Mouse (Mus musculus): ENCODE results near the gene Carns1. TPM values are rescaled to one million over a fixed set of nuclear protein-coding genes. Genes with fewer than 3 reads are reported as not detected.

Gene Carns1
- polyA plus RNA-seq, 2 experiments from 2014 or later, result 9.4 to 11.9 TPM

GRCm38 (mm10) chr19:4149764-4150461, 25.4 kb downstream of the Carns1 start:
- no peak for ATAC-seq

GRCm38 (mm10) chr19:4149283-4149682, 26.0 kb downstream of the Carns1 start:
- no peak for ATAC-seq

GRCm38 (mm10) chr19:4148819-4149218, 26.5 kb downstream of the Carns1 start:
- ATAC-seq, result no peak

- ATAC-seq, result peak; percentile 98
These were observed 26.8 kb downstream of the Carns1 start, which contains the start of gene Coro1b for GRCm38 (mm10) chr19:4148491-4148806. Gene Coro1b (plus strand): TSS chr19:4148619.

DNA sequence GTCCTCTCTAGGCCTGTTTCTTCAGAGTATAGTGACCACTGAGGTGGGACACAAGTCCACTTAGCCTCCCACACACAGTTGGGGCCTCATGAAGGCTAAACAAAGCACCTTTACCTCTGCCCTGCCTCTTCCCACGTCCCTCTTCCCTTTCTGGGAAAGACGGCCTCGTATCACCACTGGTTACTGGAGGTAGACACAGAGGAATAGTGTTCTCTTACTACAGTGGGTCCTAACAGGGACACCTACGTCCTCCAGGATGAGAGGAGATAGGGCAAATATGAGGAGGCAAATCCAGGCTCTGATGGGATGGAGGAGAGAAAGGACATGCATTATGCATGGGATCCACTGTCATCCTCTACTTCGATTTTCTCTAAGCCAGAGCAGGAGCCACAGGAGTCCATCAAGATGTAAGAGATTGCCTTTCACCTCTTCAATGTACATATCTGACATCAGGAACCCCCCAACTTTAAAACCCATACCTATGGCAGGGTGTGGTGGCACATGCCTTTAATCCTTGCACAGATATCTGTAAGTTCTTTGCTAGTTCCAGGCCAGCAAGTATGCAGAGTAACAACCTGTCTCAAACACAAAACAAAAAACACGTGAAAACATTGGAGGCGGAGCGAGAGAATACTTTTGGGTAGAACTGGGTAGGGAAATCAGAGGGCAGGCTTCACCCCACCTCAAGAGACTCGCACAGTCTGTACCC, 27.3 kb downstream of the Carns1 start:
- no peak for ATAC-seq

- no peak for ATAC-seq
These were observed 28.3 kb downstream of the Carns1 start for GRCm38 (mm10) chr19:4147022-4147405.

DNA sequence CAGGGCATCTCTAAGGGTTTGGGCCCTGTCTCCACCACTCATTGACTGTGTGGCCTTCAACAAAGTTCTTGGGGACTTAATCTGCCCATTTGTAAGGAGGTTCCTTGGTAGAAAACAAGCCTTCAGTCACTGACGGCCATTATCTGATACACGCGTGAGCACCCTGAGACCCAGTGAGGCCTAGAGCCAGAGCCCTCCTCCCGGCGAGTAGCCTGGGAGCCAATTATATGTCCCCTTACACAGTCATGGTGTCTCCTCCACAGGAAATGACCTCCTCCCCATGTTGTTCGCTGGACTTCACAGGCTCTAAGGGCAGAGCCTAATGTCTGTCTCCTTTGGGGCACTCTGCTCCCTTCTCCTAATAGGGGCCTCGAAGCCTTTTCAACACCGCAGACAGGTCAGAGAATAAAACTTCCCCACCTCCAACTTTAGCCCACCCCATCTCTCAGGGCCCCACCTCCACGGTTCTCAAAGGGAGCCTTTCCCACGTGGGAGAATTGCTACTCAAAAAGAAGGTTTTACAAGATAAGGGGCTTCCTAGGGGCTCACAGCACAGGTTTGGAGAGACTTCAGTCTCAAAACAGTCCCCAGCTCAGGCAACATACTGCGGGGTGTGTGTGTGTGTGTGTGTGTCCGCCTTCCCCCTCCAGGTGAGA, 28.8 kb downstream of the Carns1 start:
- no peak for ATAC-seq

DNA sequence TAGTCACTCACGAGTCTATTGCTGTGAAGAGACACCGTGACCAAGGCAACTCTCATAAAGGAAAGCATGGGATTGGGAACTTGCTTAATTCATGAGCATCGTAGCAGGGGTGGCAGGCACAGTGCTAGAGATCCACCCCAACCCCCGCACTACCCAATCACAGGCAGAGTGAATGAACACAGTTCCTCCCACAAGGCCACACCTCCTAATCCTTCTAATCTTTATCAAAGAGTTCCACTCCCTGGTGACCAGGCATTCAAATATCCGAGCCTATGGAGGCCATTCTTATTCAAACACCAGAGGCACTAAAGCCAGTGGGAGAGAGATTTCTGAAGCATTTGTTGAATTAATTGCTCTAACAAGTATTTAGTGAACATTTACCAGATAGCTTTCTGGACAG, 29.3 kb downstream of the Carns1 start:
- ATAC-seq, result no peak

DNA sequence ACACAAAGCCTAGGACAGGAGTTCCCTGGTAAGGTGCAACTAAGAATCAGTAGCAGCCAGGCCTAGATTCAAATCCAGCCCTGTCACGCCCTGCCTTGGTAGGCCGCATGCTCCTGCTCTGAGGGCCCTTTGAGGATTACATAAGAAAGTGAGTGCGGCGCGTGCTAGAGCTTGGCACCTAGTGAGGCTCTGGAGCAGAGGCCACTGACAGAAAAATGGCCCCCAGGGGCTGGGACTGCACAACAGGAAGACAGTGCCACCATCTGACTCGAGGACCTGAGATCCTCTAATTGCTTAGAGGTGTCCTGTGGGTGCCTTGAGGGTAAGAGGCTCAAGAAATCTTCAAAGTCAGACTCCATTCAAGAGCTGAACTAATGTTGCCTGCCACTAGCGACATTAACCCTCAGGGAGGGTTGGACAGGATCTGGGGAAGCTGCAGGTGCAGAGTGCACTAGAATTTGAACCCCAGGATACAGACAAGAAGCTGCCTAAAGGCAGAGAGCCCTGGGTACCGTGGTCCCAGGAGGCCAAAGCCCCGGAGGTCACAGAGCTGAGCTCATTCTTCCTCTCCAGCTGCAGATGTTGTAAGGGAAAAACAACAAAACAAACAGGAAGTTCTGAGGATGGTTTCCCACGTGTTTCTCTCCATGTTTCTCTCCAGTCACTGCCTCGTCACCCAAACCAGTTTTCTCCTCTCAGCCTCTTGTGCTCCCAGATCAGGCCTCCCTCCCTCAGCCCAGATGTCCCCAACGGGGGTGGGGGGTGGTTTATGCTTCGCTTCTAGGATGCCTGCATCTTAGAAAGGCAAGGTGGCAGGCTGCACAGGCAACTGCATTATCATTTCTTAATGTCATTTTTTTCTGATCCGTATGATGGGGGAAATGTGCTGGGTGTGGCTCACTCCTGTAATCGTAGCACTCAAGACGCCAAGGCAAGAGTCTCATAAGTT, 30.5 kb downstream of the Carns1 start:
- ATAC-seq, result no peak

DNA sequence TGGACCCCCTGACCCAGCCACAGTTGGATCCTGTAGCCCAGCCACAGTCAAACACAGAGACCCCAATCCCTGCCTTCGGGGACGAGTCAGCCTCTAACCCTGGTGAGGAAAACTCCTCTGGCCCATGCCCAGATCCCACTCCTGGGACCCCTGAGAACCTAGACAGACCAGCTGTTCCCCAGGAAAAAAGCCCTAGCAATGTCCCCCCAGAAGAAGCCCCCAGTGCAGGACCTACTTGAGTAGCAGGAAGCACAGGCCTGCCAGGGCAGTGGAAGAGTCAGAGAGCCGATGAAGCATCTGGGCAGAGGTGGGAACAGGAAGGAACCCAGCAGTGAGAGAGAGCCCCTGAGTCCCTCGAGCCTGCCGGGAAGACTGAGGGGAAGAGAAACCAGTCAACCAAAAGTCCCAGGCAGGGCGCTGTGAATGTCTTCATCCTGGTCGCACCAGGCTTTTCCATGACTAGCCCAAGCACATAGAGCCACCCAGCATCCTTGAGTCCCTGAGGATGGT, 31.5 kb downstream of the Carns1 start, which contains the start of gene Cabp4:
Gene Cabp4 (minus strand): TSS at position 275 of the 510 bp plus-strand sequence.
- no peak for ATAC-seq

- no peak for ATAC-seq
These were observed 32.7 kb downstream of the Carns1 start for GRCm38 (mm10) chr19:4142416-4143173.

DNA sequence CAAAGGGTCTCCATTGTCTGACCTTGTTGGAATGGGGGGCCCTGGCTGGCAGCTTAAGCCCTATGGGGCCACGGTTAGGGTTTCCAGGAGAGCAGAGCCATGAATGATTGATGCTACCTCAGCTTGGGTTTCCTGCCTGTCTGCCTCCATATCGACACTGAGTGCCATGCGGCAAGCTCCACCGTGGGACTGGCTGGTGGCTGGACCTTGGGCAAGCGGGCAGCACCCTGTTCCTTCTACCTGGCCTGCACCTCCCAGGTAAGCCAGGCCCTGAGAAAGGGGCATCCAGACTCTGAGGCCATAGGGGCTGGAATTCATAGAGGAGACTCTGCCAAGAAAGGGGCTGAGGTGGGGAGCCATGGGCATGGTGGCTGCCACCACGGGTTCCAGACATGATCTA, 35.1 kb downstream of the Carns1 start:
- no peak for ATAC-seq

GRCm38 (mm10) chr19:4139446-4139845, 35.8 kb downstream of the Carns1 start, which contains the start of gene Gpr152:
Gene Gpr152 (plus strand): TSS chr19:4139787.
- ATAC-seq, result no peak

DNA sequence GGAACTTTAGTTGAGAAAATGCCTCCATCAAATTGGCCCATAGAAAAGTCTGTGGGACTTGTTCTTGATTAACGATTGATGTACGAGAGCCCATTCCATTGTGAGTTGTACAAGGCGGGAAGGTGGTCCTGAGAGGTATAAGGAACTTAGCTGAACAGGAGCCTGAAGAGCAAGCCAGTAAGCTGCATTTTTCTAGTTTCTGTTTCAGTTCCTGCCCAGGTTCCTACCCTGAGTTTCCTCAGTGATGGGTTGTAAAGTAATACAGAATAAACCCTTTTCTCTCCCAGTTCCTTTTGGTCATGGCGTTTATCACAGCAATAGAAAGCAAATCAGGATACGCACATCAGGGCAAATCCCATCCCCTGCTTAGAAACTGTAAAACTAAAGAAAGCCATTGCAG, 37.4 kb downstream of the Carns1 start:
- no peak for ATAC-seq

DNA sequence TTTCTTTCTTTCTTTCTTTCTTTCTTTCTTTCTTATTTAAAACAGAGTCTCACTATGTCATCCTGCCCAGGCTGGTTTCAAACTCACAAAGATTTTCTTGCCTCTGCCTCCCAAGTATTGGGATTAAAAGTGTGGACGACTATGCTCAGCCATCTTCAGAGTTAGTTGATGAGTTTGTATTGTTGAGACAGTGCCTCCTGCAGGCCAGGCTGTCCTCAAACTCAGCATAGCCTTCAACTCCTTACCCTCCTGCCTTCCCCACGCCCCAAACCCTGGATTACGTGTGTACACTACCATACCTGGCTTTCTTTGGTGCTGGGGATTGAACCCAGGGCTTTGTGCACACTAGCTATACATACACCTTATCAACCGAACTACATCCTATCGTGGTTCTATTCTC, 38.8 kb downstream of the Carns1 start:
- no peak for ATAC-seq

GRCm38 (mm10) chr19:4135963-4136345, 39.3 kb downstream of the Carns1 start:
- peak; percentile 76 for ATAC-seq

GRCm38 (mm10) chr19:4135229-4135962, 39.9 kb downstream of the Carns1 start:
- peak; percentile 91 for ATAC-seq

DNA sequence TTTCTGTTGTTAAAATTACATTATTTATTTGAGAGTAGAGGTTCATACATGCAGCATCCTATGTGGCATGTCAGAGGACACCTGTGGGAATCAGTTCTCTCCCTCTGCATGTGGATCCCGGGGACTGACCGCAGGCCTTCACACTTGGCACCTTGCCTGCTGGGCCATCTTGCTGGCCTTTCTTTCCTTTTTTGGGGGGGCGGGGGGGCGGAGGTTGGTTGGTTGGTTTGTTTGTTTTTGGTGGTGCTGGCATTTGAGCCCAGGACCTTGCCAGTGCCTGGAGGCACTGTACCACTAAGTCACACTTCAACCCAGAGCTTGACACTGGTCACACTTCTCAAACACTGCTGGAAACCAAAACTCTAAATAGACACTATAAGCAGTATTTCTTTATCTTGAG, 40.9 kb downstream of the Carns1 start:
- ATAC-seq, result no peak

DNA sequence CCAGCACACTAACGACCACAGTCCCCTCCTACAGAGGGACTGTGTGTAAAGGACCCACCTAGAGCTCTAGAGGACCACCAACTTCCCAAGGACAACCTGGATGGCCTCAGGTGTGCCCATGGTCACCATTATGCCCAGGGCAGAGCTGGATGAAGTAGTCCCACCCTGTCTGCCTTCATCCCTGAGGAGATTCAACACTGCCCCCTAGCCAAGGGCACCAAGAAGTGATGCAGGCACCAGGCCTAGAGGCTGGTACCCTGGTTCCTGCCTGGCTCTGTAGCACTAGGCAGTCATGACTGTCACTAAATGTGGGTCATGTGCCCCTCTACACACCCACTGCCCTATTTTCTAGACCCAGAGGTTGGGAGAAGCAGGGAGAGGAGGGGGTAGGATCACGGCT, 43.5 kb downstream of the Carns1 start:
- no peak for ATAC-seq

DNA sequence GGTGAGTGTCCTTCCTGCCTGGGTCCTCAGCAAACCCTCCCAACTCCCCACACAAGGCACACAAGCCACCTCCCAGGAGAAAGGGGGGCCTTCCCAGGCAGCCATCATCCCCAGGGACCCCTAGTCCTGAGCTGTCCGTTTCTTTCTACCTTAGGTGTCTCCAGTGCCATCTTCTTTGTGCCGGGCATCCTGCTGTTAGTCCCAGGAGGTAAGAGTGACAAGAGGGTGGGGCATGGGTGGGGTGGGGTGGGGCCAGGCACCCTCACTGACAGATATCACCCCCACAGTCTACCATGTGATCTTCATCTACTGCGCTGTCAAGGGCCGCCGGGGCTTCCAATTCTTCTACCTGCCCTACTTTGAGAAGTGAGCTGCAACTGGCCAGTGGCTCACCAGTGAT, 44.2 kb downstream of the Carns1 start:
- no peak for ATAC-seq

DNA sequence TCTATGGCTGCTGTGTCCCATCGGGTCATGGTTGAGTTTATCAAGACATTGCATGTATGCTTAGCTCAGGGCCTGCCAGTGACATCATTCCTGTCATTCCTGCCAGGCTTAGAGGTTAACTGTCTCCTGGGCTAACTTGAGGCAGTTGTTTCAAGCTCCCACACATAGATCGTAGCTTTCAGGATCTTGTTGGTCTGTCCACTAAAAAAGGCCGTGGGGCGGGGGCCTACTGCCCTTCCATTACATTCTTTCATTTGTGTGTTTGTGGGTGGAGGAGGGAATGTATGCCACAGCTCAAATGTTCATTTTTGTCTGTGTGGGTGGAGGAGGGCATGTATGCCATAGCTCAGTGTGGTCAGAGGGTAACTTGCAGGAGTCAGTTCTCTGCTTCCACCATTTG, 45.2 kb downstream of the Carns1 start:
- no peak for ATAC-seq
